Mouse (Mus musculus) megakaryocyte, embryonic 14.5 days (primary cell): ENCODE measurements around the gene Serf2. TPM values are rescaled to one million over a fixed set of nuclear protein-coding genes. Genes with fewer than 3 reads are reported as not detected.
"Not testable (repeated sequence)": the region's sequence is repeated elsewhere in the genome, so short reads cannot be mapped to it uniquely, and the experiment has no call there.

Experiments
- H3K27me3 ChIP-seq: replicated peaks from 2 replicates; pipeline ENCODE3; 2012; ENCODE audit warnings: inconsistent platforms
- H3K36me3 ChIP-seq: replicated peaks from 2 replicates; pipeline ENCODE3; 2012; ENCODE audit warnings: low read length, inconsistent platforms, mixed read lengths
- H3K4me1 ChIP-seq: 2 replicates; pipeline ENCODE4 v1.6.1; 2012; ENCODE audit warnings: inconsistent platforms
- H3K4me3 ChIP-seq: replicated peaks from 2 replicates; pipeline ENCODE3; 2012; ENCODE audit warnings: moderate library complexity, mild to moderate bottlenecking, inconsistent platforms
- H3K9me3 ChIP-seq: 2 replicates; pipeline ENCODE4 v1.6.1; 2012; ENCODE audit warnings: inconsistent platforms
- FLI1 ChIP-seq: IDR thresholded peaks from 2 replicates; pipeline ENCODE4 v1.6.1; 2012; ENCODE audit warnings: low read length, inconsistent platforms, mixed read lengths
- GATA1 ChIP-seq: IDR thresholded peaks from 3 replicates; pipeline ENCODE4 v1.6.1; 2012; ENCODE audit warnings: mixed read lengths, low read length, inconsistent platforms, borderline replicate concordance
- polyA plus RNA-seq: library from polyadenylated mRNA; stranded (reverse); fragments of >175 nt; gene quantifications from 2 replicates; pipeline ENCODE4 v1.2.3, GENCODE M21; 2012; ENCODE audit warnings: low replicate concordance; ENCODE audit not compliant: insufficient read depth

The Serf2 gene
- polyA plus RNA-seq, 1 experiment = 558 TPM

DNA sequence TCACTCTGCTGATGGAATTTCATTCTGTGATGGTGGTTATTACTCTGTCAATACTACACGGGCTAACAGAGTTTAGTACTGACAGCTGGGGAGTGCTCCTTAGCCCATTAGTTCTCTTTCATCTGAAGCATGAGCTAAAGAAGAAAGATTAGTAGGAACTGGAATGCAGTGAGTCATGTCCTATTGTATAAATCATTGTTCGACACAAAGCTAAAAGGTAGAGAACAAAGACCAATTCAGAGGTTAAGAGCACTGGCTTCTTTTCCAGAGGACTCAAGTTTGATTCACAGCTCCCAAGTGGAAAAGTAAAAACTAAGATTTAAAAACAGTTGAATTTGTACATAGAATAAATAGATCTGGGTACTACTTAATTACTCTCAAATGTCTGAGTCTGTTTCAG, 11.1 kb downstream of the Serf2 start:
- Histone ChIP-seq H3K4me3 (no peak overlapping the region), H3K9me3 (no peaks in the 10 kb centered on the region), H3K27me3 (no peaks in the 10 kb centered on the region), H3K36me3 (peaks cover 32% of the 10 kb centered on the region), H3K4me1 (peaks cover 28% of the 10 kb centered on the region)
- no peak for TF ChIP-seq GATA1
- no peak for TF ChIP-seq FLI1

DNA sequence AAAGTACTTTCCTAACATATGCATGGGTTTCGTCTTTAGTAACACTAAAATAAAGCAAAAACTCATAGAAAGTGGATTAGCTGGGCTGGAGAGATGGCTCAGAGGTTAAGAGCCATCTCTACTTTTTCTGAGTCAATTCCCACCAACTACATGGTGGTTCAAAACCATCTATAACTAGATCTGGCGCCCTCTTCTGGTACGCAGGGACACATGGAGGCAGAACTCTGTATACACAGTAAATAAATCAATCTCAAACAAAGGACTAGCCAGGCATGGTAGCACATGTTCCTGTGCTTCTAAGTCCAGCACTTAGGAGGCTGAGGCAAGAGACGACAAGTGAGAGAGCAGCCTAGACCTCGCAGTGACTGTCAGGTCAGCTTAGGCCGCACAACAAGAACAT, 20.0 kb downstream of the Serf2 start:
- H3K4me1 ChIP-seq, H3K27me3 ChIP-seq, H3K36me3 ChIP-seq, H3K4me3 ChIP-seq, H3K9me3 ChIP-seq: not testable (repeated sequence)

DNA sequence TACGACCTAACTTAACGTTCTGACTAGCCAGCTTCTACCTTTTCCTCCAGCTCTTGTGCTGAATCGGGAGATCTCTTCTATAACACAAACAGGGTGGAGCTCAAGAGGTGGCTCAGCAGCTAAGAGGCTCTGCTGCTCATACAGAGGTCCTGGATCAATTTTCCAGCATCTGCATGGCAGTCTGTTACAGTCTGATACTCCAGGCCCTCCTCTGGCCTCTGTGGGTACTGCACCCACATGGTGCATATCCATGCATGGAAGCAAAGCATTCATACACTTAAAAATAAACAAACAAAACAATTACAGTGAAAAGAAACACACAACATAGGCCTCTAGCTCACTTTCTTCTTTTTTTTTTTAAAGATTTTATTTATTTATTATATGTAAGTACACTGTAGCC, 23.8 kb downstream of the Serf2 start:
- not testable (repeated sequence) for H3K9me3 ChIP-seq, H3K36me3 ChIP-seq, H3K4me1 ChIP-seq, H3K4me3 ChIP-seq, H3K27me3 ChIP-seq

DNA sequence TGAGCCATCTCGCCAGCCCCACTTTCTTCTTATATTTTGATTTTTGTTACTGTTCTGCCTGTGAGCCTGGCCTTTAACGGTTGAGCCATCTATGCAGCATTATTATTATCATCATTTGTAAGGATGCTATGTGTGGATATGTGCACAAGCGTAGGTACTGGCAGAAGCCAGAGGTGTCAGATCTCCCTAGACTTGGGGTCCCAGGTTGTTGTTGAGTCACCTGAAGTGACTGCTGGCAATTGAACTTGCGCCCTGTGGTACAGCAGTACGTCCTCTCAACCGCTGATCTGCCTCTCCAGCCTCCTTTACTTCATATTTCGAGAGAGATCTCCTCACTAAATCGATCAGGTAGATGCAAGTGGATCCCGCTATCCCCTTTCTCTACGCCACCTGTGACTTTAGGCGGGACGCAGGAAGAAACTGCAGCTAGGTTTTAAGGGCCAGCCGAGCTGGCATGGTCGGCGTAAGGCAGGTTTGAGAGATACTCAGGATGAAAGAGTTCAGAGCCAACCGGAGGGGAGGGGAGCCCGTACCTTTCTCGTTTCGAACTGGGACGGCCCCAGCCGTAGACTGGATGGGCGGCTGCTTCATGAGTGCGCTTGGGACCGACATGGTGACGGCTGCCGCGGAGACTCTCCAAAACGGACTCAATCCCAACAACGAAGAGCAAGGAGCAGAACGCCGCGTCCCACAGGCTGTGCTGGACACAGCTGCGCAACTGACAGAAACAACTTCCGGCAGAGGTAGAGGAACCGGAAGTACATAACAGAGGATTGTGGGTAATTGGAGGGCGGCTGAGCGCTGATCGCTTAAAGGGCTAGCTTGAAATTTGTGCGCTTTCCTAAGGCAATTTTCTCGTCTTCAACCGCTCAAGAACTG, 24.5 kb downstream of the Serf2 start, which contains the start of gene Mfap1b:
Gene Mfap1b, minus strand, starts transcription at position 767 of the 879 bp plus-strand sequence.
- H3K4me3 ChIP-seq = peak within 1 kb of the TSS; percentile 90
- H3K9me3 ChIP-seq, H3K4me1 ChIP-seq, H3K27me3 ChIP-seq, H3K36me3 ChIP-seq: not testable (repeated sequence)
- peak; percentile 58; the same call in 1 of the 2 replicates for TF ChIP-seq FLI1

DNA sequence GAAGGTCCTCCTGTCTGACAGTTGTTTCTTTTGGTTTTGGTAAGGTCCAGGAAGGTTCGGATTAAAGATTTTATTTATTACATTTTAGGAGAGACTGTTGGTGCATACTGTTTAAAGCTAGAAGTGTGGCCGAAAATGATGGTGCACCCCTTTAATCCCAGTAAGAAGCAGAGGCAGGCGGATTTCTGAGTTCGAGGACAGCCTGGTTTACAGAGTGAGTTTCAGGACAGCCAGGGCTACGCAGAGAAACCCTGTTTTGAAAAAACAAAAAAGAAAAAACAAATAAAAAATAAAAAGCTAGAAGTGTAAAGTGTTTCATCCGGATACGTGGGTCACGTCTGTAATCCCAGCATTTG, 25.2 kb downstream of the Serf2 start:
- Histone ChIP-seq H3K9me3 (no peaks in the 10 kb centered on the region), H3K4me3 (peak overlapping the region; percentile 90), H3K36me3 (peaks cover 7% of the 10 kb centered on the region), H3K4me1 (peaks cover 3% of the 10 kb centered on the region; the same call in 1 of the 2 replicates), H3K27me3 (no peaks in the 10 kb centered on the region)
- TF ChIP-seq GATA1 (no peak), FLI1 (no peak)

DNA sequence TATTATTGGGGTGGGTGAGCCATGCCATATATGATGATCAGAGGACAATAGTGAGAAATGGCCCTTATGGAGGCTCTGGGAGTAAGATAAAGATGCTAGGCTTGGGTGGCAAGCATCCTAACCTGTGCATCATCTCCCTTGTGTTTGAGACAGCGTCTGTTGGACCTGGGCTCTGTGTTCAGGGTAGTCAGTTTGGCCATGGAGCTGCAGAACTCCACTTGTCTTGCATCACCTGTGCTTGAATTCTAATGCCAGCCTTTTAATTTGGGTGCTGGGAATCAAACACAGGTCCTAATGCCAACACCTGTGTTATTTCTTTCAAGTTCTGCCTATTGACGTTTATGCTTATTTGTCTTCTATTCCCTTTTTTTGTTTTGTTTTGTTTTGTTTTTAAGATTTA, 26.3 kb downstream of the Serf2 start:
- not testable (repeated sequence) for H3K36me3 ChIP-seq, H3K9me3 ChIP-seq, H3K4me3 ChIP-seq, H3K4me1 ChIP-seq, H3K27me3 ChIP-seq

DNA sequence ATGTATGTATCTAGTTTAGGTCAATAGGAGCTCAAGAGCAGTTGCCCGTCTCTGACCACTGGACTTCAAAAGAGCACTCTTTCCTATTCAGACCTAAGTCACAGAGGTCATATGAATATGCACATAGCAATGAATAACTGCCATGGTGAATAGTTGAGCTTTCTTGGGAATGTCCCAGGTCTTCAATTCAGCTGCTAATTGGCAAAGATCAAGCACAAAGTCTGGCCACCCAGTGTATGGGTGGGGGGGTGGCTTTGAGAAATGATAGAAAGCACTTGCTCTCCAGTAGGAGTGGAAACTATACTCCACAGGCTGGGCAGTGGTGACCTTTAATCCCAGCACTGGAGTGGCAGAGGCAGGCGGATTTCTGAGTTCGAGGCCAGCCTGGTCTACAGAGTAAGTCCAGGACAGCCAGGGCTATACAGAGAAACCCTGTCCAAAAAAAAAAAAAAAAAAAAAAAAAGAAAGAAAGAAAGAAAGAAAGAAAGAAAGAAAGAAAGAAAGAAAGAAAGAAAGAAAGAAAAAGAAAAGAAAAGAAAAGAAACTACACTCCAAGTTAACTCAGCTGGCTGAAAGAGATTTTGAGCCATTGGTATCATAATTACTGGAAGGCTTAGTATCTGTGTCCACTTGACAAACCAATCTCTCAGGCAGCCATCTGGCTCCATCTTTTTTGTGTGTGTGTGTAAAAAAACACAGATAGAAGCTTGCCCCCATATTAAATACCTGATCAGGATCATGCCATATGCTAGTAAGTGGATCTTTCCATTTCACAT, 28.7 kb downstream of the Serf2 start:
- H3K9me3 ChIP-seq = no peaks in the 10 kb centered on the region; the same call in 1 of the 2 replicates
- no peak overlapping the region for H3K4me3 ChIP-seq
- no peaks in the 10 kb centered on the region for H3K4me1 ChIP-seq
- no peaks in the 10 kb centered on the region for H3K36me3 ChIP-seq
- H3K27me3 ChIP-seq = no peaks in the 10 kb centered on the region
- TF ChIP-seq FLI1 (no peak), GATA1 (no peak)

DNA sequence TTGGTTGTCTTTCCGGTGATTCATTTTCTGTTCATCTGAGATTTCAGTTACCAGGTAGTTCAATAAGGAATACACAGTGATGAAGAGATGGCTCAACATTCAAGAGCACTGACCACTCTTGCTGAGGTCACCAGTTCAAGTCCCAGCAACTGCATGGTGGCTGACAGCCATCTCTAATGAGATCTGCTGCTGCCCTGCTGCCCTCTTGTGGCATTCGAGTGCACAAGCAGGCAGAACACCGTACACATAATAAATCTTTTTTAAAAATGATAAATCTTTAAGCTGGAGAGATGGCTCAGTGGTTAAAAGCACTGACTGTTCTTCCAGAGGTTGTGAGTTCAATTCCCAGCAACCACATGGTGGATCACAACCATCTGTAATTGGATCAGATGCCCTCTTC, 31.5 kb downstream of the Serf2 start:
- H3K4me1 ChIP-seq = no peaks in the 10 kb centered on the region
- no peak for TF ChIP-seq FLI1
- no peak for TF ChIP-seq GATA1
- H3K9me3 ChIP-seq = no peaks in the 10 kb centered on the region; the same call in 1 of the 2 replicates
- H3K4me3 ChIP-seq = no peak overlapping the region
- H3K27me3 ChIP-seq = no peaks in the 10 kb centered on the region
- no peaks in the 10 kb centered on the region for H3K36me3 ChIP-seq

DNA sequence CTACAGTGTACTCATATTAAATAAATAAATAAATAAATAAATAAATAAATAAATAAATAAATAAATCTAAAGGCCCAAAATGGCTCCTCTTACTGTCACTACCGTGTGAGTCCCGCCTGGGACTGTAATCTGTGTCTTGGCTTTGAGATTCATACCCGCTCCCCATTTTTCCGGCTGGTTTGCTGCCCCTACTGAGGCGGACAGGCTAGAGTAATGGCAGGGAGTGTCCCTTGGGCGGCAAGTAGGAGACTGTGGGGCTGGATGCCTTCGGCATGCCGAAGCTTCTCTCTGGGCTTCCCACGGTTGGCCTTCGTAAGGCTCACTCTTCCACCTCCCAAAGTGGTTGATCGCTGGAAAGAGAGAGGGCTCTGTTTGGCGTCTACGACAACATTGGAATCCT, 31.9 kb downstream of the Serf2 start:
- not testable (repeated sequence) for H3K27me3 ChIP-seq, H3K4me3 ChIP-seq, H3K4me1 ChIP-seq, H3K36me3 ChIP-seq, H3K9me3 ChIP-seq

DNA sequence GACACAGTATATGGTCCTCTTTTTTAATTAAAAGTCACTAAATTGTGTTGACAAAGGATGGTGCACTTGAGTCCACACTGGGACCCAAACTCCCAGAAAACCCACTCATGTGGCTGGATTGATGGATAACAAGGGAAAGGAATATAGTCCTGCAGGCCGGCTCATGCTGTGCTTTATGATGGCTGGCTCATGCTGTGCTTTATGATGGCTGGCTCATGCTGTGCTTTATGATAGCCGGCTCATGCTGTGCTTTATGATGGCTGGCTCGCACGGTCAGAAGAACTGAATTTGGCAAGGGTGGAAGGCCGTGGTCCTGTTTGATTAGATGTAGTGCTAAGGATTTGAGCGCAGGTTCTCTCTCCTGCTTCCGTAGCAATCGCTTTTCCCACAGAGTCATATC, 34.6 kb downstream of the Serf2 start:
- no peaks in the 10 kb centered on the region; the same call in 1 of the 2 replicates for H3K9me3 ChIP-seq
- no peaks in the 10 kb centered on the region for H3K4me1 ChIP-seq
- no peaks in the 10 kb centered on the region for H3K27me3 ChIP-seq
- no peaks in the 10 kb centered on the region for H3K36me3 ChIP-seq
- no peak overlapping the region for H3K4me3 ChIP-seq
- no peak for TF ChIP-seq GATA1
- no peak for TF ChIP-seq FLI1

DNA sequence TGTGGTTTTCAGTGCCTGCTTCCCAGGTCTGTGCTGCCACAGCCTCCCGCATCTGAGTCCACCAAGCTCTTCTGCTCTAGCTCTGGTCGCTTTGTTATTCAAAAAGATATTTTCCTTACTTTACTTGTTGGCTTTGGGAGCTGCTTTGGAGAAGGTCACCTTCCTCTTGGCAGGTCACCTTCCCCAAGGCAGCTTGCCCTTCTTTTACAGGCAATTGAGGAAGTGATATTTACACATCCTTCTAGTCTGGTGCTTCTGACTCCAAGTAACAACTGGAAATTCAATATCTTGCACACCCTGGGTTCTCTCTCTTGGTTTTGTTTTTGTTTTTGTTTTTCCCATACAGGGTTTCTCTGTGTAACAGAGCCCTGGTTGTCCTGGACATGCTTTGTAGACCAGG, 35.4 kb downstream of the Serf2 start:
- not testable (repeated sequence) for H3K4me1 ChIP-seq, H3K27me3 ChIP-seq, H3K36me3 ChIP-seq, H3K9me3 ChIP-seq, H3K4me3 ChIP-seq

DNA sequence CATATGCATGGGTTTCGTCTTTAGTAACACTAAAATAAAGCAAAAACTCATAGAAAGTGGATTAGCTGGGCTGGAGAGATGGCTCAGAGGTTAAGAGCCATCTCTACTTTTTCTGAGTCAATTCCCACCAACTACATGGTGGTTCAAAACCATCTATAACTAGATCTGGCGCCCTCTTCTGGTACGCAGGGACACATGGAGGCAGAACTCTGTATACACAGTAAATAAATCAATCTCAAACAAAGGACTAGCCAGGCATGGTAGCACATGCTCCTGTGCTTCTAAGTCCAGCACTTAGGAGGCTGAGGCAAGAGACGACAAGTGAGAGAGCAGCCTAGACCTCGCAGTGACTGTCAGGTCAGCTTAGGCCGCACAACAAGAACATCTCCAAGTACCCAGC, 52.6 kb downstream of the Serf2 start:
- not testable (repeated sequence) for H3K36me3 ChIP-seq, H3K27me3 ChIP-seq, H3K9me3 ChIP-seq, H3K4me3 ChIP-seq, H3K4me1 ChIP-seq
